Mouse (Mus musculus) kidney, postnatal 25 days (tissue): ENCODE results near the gene Il1b.

ENCODE experiments used
- DNase-seq, 2 experiments: peaks; one replicate each; pipeline ENCODE4 v3.0.0; 2021; ENCODE audit warnings: mixed read lengths in 2 of 2

The Il1b gene

GRCm38 (mm10) chr2:129371039-129371438 is at the start of gene Il1b:
TSS of gene Il1b (minus strand) at chr2:129371139.
- DNase-seq, result no peak

DNA sequence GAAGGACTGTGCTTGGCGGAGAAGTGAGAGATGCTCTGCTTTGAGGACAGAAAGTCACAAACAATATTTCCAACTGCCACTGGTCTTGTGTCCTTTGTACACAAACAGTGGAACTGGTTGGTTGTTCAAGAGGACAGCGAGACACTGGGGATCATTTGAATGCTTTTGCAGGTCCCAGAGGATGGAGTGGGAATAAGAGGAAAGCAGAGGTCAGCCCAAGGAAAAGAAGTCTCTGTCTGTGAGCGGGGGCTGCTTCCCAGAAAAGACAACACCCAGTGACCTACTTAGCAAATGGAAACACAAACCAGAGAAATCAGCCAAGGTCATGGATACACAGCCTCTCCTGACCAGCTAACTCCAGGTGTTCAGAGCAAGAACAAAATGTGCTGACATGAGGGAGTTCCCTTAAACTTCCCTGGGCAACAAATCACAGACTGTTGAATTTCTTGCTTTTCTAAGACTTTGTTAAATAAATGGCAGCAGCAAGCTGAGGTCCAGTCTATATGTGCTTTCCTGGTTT is 48.5 kb upstream of the Il1b start:
- DNase-seq, result no peak

DNA sequence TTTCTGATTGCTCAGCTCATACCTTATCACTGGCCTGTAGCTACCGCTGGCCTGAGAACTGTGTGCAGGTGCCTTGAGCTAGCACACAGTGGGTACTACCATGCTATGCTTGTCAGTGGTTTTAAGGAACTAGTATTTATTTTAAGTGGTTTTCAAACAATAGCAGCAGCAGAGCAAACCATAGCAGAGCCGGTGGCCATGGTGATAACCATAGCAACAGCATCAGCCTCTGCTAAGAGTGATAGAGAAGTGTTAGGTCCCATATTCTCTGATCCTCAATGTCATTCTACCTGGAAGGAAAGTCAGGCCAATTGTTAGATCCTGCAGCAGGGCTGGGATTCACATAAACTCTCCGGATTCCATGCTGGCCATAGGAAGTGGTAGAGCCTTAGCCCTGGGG is 43.7 kb upstream of the Il1b start:
- DNase-seq, result no peak

DNA sequence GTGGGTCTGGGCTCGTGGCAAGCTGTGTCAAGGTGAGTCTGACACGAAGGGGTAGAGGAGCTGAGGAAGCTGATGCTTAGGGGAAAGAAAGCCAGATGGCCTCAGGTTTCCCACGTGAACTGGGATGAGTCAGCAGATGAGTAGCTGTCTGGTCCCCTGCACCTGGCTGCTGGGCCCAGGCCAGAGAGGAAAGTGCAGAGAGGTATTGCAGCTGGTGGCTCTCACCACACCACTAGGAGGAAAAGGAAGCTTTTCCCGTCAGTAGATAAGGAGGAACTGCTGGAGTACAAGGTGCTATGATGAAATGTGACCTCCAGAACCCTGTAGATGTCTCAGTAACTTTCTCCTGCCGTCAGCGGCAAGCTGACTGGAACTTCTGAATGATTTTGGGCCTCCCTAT is 42.5 kb upstream of the Il1b start:
- DNase-seq, result no peak

DNA sequence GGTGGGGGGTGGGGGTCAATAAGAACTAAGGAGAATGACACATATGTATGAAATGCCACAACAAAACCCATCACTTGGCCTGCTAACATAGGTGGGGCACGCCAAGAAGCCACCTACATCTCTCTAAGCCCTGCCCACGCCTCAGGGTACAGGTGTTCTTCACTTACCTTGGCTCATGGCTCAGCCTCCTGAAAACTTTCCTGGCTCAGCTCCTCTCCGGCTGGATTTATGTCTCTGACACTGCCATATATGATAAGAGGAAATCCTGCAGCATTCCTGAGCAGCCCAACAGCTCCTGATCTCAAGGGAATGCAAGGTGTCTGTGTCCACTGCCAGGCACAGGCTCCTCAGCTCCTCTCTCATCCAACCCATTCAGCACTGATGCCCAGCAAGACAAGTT is 40.7 kb upstream of the Il1b start:
- DNase-seq, result no peak

DNA sequence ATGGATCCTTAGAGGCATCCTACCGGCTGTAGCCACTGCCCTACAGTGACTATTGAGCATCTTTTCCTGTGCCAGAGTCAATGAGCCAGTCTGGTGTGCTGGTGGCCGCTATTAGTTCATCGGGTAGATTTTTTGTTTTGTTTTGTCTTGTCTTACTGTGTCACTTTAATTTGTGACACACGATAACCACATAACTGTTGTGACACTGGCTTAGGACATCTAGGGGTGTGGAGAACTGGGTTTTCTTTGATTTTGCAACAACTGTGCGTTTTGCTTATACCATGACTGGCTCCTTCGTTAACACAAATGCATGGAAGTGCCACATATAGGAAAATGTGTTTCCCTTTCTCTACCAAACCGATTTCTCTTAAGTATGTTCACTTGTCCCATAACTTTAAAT is 39.4 kb upstream of the Il1b start:
- no peak for DNase-seq

GRCm38 (mm10) chr2:129408476-129408875 is 37.5 kb upstream of the Il1b start:
- DNase-seq, result peak; percentile 63 to 71

GRCm38 (mm10) chr2:129407596-129407995 is 36.7 kb upstream of the Il1b start:
- DNase-seq, result no peak

- DNase-seq, result no peak
Measured at GRCm38 (mm10) chr2:129406508-129406907, 35.6 kb upstream of the Il1b start.

GRCm38 (mm10) chr2:129403786-129404185 is 32.8 kb upstream of the Il1b start:
- no peak for DNase-seq

- no peak for DNase-seq
Measured at GRCm38 (mm10) chr2:129402330-129402729, 31.4 kb upstream of the Il1b start.

DNA sequence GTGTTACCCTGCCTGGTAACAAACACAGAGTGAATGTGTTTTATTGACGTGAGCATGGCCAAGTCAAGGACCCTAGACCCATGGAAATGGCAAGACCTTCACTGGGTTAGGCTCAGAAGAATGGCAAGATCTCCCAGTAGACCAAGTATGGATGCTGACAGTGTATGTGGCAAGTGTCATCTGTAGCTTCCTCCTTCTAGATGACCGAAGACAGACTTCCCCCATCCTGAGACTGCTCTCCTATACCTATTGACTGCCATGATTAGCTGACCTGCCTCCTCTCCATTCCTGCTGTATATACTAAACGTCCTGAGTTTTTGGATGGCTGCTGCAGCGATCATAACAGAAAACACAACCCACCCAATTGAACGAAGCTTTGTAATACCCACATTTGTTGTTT is 30.9 kb upstream of the Il1b start:
- DNase-seq, result no peak

GRCm38 (mm10) chr2:129398176-129398575 is 27.2 kb upstream of the Il1b start:
- DNase-seq, result no peak

DNA sequence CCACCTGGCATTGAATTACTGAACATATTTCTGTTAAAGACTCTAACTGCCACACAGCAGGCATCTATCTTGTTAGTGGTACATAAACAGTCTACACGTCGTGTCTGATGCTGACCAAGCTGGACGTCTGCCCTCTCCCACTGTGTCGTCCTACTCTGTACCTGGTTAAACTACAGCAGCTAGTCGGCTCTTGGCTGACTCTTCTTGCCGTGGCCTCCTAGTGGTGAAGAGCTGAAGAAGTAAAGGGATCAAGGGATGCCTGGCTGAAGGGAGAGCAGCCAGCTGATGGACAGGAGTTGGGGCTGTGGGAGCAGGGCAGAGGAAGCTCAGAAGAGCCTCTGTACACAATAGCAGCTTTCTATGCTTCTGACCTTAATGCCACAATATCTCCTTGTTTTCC is 22.6 kb upstream of the Il1b start:
- DNase-seq, result peak in 1 of 2 experiments; percentile 18

- DNase-seq, result no peak
Measured at GRCm38 (mm10) chr2:129390161-129390560, 19.2 kb upstream of the Il1b start.

- DNase-seq, result no peak
Measured at GRCm38 (mm10) chr2:129389323-129389722, 18.4 kb upstream of the Il1b start.

GRCm38 (mm10) chr2:129385331-129385730 is 14.4 kb upstream of the Il1b start:
- DNase-seq, result no peak

GRCm38 (mm10) chr2:129384272-129384660 is 13.3 kb upstream of the Il1b start:
- DNase-seq, result no peak

DNA sequence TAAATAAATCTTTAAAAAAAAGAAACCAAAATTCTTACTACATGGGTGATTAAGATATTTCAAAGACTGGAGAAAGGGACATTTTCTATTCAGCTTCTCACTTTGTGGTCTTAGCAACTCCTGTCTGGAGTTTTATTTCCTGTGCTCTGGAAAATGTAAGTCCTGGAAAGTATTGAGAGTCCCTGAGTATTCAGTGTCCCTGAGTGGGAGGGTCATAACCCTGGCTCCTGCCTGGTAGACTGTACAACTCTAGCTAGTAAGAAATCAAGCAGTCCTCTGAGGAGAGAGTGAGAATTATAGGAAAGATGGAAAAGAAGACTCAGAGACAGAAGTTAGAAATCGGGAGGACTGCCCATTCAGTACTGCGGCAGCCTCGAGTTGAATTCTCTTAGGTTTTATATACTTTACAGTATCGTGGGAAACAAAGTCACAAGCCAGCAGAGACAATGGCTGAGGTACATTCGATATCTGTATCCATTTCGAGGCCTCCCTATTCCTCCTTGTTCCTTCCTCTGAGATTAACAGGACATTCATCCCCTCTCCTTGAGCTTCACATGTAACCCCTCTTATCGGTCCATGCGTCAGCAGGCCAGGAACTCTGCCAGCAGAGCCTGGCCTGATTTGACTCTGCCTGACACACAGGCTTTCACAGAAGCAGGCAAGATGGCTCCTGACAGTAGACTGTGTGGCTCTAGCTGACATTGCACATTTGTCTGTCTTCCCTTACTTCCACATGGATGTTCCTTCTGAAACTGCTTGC is 12.8 kb upstream of the Il1b start:
- no peak for DNase-seq

- no peak for DNase-seq
Measured at GRCm38 (mm10) chr2:129380746-129381474, 10.0 kb upstream of the Il1b start.

DNA sequence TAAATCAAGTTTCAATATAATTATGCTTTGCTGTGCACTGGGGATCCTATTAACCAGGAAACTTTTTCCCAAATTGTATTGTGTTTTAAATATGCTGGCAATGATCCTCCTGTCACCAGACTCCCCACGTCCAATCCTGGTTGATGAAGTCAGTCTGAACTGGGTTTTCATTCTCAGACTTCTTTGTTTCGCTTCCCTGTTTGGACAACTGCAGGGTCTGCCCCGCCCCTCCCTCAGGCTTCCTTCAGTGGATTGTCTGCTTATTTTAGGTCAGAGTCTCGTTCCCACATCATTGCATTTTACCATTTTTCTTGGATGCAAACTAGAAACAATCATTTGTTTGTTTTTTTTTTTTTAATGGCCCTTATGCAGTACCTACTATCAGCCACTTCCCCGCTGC is 9.3 kb upstream of the Il1b start:
- DNase-seq, result no peak

DNA sequence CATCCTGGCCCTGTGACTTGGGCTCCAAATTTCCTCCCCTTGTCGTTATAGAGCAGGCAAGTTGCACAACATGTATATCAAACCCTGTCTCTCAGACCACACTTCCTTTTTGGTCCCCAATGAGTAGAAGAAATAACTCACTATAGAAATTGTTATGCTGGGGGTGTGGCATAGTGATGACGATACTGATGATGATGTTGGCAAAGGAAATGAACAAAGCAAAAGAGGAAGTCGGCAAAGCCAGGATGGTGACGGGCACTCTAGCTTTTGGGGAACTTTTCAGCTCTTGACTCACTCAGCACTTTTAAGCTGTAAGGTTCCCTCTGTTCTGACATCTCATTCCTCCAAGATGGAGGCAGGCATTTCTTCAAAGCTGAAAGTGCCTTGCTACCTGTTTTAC is 2.4 kb upstream of the Il1b start:
- DNase-seq, result no peak

DNA sequence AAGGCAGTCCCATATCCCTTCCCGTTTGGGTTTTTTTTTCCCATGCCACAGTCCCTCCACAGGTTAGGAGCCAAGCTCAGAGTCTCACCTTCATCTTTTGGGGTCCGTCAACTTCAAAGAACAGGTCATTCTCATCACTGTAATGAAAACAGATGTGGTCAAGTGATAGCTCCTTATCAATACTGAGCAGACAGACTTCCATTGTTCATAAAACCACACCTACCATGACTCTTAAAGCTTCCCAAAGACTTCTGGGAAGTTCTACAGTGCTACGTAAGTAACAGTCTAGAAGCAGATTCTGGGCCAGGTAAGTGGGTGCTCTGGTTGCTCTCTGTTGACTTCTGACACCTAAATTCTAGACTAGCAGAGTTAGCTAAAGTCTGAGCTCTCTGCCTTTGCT is 1.3 kb downstream of the Il1b start:
- no peak for DNase-seq

- DNase-seq, result no peak
Measured at GRCm38 (mm10) chr2:129368795-129369194, 2.1 kb downstream of the Il1b start.
